Mouse (Mus musculus) stomach, postnatal 0 days (tissue): ENCODE data around the gene Slc10a4.
"Not testable (repeated sequence)": the region's sequence is repeated elsewhere in the genome, so short reads cannot be mapped to it uniquely, and the experiment has no call there.

Source experiments
- CTCF ChIP-seq: IDR thresholded peaks from 2 replicates; pipeline ENCODE4 v1.5.1; 2016; ENCODE audit warnings: antibody characterized with exemption, low read depth, mild to moderate bottlenecking, moderate library complexity
- EP300 ChIP-seq: optimal IDR thresholded peaks from 2 replicates; pipeline ENCODE3; 2016; ENCODE audit warnings: antibody characterized with exemption

- not testable (repeated sequence) for TF ChIP-seq CTCF, EP300
These were observed 6.4 kb downstream of the Slc10a4 start for GRCm38 (mm10) chr5:73012884-73013610.
